Mouse (Mus musculus): ENCODE measurements around the gene Pip4k2a.

DNA sequence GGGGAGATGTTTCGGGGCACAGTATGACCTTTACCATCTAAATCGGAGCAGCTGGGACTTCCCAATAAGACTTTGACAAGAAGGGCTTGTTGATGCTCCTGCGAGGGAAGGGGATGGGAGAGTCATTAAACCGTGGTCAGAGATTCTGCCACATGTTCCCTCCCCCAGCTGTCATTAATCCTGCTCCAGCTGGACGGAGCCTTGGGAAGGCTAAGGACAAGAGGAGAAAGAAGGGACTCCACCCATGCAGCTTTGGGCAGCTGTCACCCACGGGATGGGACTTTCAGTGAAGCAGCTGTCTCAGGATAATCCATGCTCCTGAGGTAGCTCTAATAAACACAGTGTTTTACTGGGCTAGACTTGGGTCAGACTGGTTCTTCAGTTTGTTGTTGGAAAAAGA is 101.9 kb downstream of the Pip4k2a start:
- TF ChIP-seq FLI1 (IDR thresholded peaks at IDR 0.05; ENCODE audit: low read length) (no peak), GATA1 (IDR thresholded peaks at IDR 0.05; ENCODE audit: borderline replicate concordance, low read length) (no peak)

All from megakaryocyte, embryonic 14.5 days (primary cell).